In genomic region chr10:16001246-16001645, GRCm38 (mm10) we compare ENCODE assay signal across 24 mouse cellular contexts.
DNase-seq lines count a peak whose midpoint lies in the region; ATAC-seq lines count a peak whose summit lies in the region.
"Had no signal": no experiment of that assay in that cellular context is flagged by ENCODE, and none has a peak within 500 bp of the region (broad histone marks: within the 10 kb centered on the region; RNA-seq: fewer than 3 reads in every experiment).

No protein-coding gene starts in this region.

- no peaks in the 10 kb centered on the region for H3K9me3 ChIP-seq in liver, embryonic 11.5 days (ENCODE audit: control insufficient read depth, low read length)
- H3K9me3 ChIP-seq: embryonic facial prominence, embryonic 10.5 days; embryonic facial prominence, embryonic 13.5 days; forebrain, embryonic 12.5 days; hindbrain, embryonic 12.5 days; hindbrain, embryonic 15.5 days had no signal

- H3K27ac ChIP-seq in liver, embryonic 11.5 days (ENCODE audit: low read depth, low read length) = no peak overlapping the region
- H3K27ac ChIP-seq: embryonic facial prominence, embryonic 10.5 days; embryonic facial prominence, embryonic 13.5 days; forebrain, embryonic 12.5 days; hindbrain, embryonic 12.5 days; hindbrain, embryonic 15.5 days had no signal

- no peaks in the 10 kb centered on the region for H3K4me1 ChIP-seq in liver, embryonic 11.5 days (replicated peaks; ENCODE audit: control insufficient read depth, insufficient read depth, low read length)
- H3K4me1 ChIP-seq: embryonic facial prominence, embryonic 10.5 days; embryonic facial prominence, embryonic 13.5 days; forebrain, embryonic 12.5 days; hindbrain, embryonic 12.5 days; hindbrain, embryonic 15.5 days had no signal

- 78% methylated on average over 2 of the region's 2 CpGs for WGBS in liver, embryonic 11.5 days

- H3K27me3 ChIP-seq in liver, embryonic 11.5 days (replicated peaks; ENCODE audit: control insufficient read depth, insufficient read depth, low read length) = no peaks in the 10 kb centered on the region
- H3K27me3 ChIP-seq: embryonic facial prominence, embryonic 13.5 days; forebrain, embryonic 12.5 days; hindbrain, embryonic 12.5 days; hindbrain, embryonic 15.5 days had no signal

- H3K9ac ChIP-seq in liver, embryonic 11.5 days (ENCODE audit: low read depth, low read length) = no peak overlapping the region
- H3K9ac ChIP-seq: embryonic facial prominence, embryonic 13.5 days; forebrain, embryonic 12.5 days; hindbrain, embryonic 12.5 days; hindbrain, embryonic 15.5 days had no signal

- no peak overlapping the region for H3K4me3 ChIP-seq in liver, embryonic 11.5 days (ENCODE audit: low read depth, low read length)
- H3K4me3 ChIP-seq: embryonic facial prominence, embryonic 10.5 days; embryonic facial prominence, embryonic 13.5 days; erythroblast, embryonic 14.5 days; forebrain, embryonic 12.5 days; hindbrain, embryonic 12.5 days; hindbrain, embryonic 15.5 days had no signal

- no peak overlapping the region for H3K4me2 ChIP-seq in liver, embryonic 11.5 days
- H3K4me2 ChIP-seq: embryonic facial prominence, embryonic 13.5 days; forebrain, embryonic 12.5 days; heart, embryonic 11.5 days; hindbrain, embryonic 12.5 days; hindbrain, embryonic 15.5 days had no signal

- no peak for DNase-seq in cerebellum, postnatal 4 days (ENCODE audit: low spot score in 2 of 2)
- peak; percentile 52 to 57 for DNase-seq in cerebellum, postnatal 10 days
- no peak for DNase-seq in cerebellum, adult 8-10 months
- DNase-seq in 3T3-L1 (ENCODE audit: low read depth, low spot score) = peak; percentile 2
- DNase-seq in brain, adult 2 months (ENCODE audit: low read depth, low spot score) = peak; percentile 17
- no peak for DNase-seq in liver, embryonic 11.5 days (ENCODE audit: low spot score)
- DNase-seq: adrenal gland, postnatal 14 days; embryo, embryonic 11 days; gastrocnemius, postnatal 10 days; gastrocnemius, postnatal 36 days; heart, adult 11 months; kidney, adult 2 months had no signal

- ATAC-seq in cerebellum, adult (ENCODE audit: insufficient number of reproducible peaks, low FRiP score, low TSS enrichment) = 0 out of 2 replicates have a peak, but pooled peaks have one; percentile 15
- no peak for ATAC-seq in granulocyte monocyte progenitor cell, adult 5-6 weeks (replicated peaks; ENCODE audit: poor library complexity, severe bottlenecking)
- ATAC-seq in liver, embryonic 11.5 days (replicated peaks; ENCODE audit: low FRiP score) = no peak
- ATAC-seq: CD4-positive, CD25-positive, alpha-beta regulatory T cell, adult 4 months; forebrain, embryonic 16.5 days; intestine, postnatal 0 days had no signal

- no peaks in the 10 kb centered on the region for H3K36me3 ChIP-seq in liver, embryonic 11.5 days (ENCODE audit: control insufficient read depth, insufficient read depth, low read length)
- H3K36me3 ChIP-seq: embryonic facial prominence, embryonic 10.5 days; embryonic facial prominence, embryonic 13.5 days; forebrain, embryonic 12.5 days; hindbrain, embryonic 12.5 days; hindbrain, embryonic 15.5 days had no signal

Comparison
In these comparisons a context has a peak if more than half of its experiments do, and no peak if none do; other contexts are left out.
1. DNase-seq: peak in cerebellum, postnatal 10 days (2 of 2), 3T3-L1 (single experiment) and brain, adult 2 months (single experiment); none in cerebellum, postnatal 4 days (0 of 2), cerebellum, adult 8-10 months (single experiment) and liver, embryonic 11.5 days (single experiment).